Mouse (Mus musculus) bone marrow, adult 2 months (tissue): Measurements from ENCODE around the gene Scml4.

ENCODE experiments used
- CTCF ChIP-seq: fragments of 200-500 bp; IDR thresholded peaks from 2 replicates; pipeline ENCODE4 v1.5.1; 2011; ENCODE audit warnings: low read length, control low read depth; ENCODE audit not compliant: control insufficient read depth, insufficient read depth
- POLR2A ChIP-seq: fragments of 200-500 bp; IDR thresholded peaks from 2 replicates; pipeline ENCODE4 v1.6.1; 2011; ENCODE audit warnings: low read depth, mild to moderate bottlenecking, control low read depth, low read length, borderline replicate concordance; ENCODE audit not compliant: control insufficient read depth

DNA sequence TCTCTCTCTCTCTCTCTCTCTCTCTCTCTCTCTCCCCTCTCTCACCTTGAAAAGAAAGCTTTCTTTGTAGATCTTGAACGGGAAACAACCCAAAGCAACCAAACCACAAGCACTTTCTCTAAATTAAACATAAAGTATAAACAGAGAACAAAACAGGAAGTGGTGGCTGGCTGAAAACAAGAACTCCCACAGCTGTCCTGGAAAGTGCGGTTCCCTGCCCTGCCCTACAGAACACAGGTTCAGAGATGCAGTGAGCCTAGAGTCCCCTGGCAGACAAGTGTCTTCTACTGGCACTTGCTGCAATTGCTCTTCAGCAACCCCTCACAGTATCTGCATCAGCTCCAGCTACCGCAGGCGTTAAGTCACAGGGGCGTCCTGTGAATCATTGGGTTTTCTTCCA, 37.5 kb downstream of the Scml4 start:
- TF ChIP-seq POLR2A = no peak
- TF ChIP-seq CTCF = no peak
